Mouse (Mus musculus) liver, embryonic 14.5 days (tissue): ENCODE measurements around the gene Ppm1a. TPM values are rescaled to one million over a fixed set of nuclear protein-coding genes. Genes with fewer than 3 reads are reported as not detected.

Experiments
- ATAC-seq: fragments of 200-750 bp; cut with Nextera tagmentation; 2 replicates; pipeline ENCODE4 v1.8.0; 2017; ENCODE audit warnings: moderate number of reproducible peaks, mild to moderate bottlenecking, moderate library complexity; ENCODE audit not compliant: insufficient read depth
- DNase-seq, 3 experiments: peaks; one replicate each; pipeline ENCODE4 v3.0.0-alpha.2; 2012 to 2013; ENCODE audit warnings: low read depth in 3 of 3, low spot score in 3 of 3
- H3K27ac ChIP-seq: fragments of 300-500 bp; sonication (generic); 2 replicates; pipeline ENCODE4 v1.5.1; 2014; ENCODE audit warnings: moderate library complexity, mild to moderate bottlenecking, control low read depth, inconsistent platforms
- H3K27me3 ChIP-seq: fragments of 300-500 bp; sonication (generic); 2 replicates; pipeline ENCODE4 v1.6.1; 2014; ENCODE audit warnings: mild to moderate bottlenecking, low read length, moderate library complexity; ENCODE audit not compliant: control insufficient read depth, insufficient read depth
- H3K36me3 ChIP-seq: fragments of 300-500 bp; sonication (generic); replicated peaks from 2 replicates; pipeline ENCODE4 v1.6.1; 2014; ENCODE audit warnings: low read depth; ENCODE audit not compliant: control insufficient read depth, insufficient read depth
- H3K4me1 ChIP-seq, 2 experiments: fragments of 200-500 bp in 1 of 2; fragments of 300-500 bp in 1 of 2; sonication (generic) in 1 of 2; replicated peaks; 2 replicates each; pipeline ENCODE4 v1.6.1; 2012 to 2014; ENCODE audit warnings: antibody characterized with exemption in 1 of 2, inconsistent platforms in 1 of 2, low read length in 1 of 2; ENCODE audit not compliant: control insufficient read depth in 2 of 2, insufficient read depth in 2 of 2
- H3K4me2 ChIP-seq: fragments of 300-500 bp; sonication (generic); 2 replicates; pipeline ENCODE4 v1.6.1; 2014; ENCODE audit warnings: low read depth, mild to moderate bottlenecking, control low read depth, moderate library complexity
- H3K4me3 ChIP-seq, 2 experiments: fragments of 200-500 bp in 1 of 2; fragments of 300-500 bp in 1 of 2; sonication (generic) in 1 of 2; 2 replicates each; pipeline ENCODE4 v1.5.1; 2012 to 2014; ENCODE audit warnings: low read depth in 2 of 2, low read length in 2 of 2, mild to moderate bottlenecking in 2 of 2, control low read depth in 1 of 2, inconsistent platforms in 1 of 2, moderate library complexity in 1 of 2; ENCODE audit not compliant: insufficient read depth in 1 of 2
- H3K9ac ChIP-seq: fragments of 300-500 bp; sonication (generic); replicated peaks from 2 replicates; pipeline ENCODE4 v1.6.1; 2014; ENCODE audit warnings: mild to moderate bottlenecking, control low read depth, moderate library complexity
- H3K9me3 ChIP-seq: fragments of 300-500 bp; sonication (generic); 2 replicates; pipeline ENCODE4 v1.6.1; 2016; ENCODE audit warnings: low read length, mixed read lengths; ENCODE audit not compliant: control insufficient read depth
- CTCF ChIP-seq: IDR thresholded peaks from 2 replicates; pipeline ENCODE4 v1.5.1; 2016; ENCODE audit warnings: antibody characterized with exemption, low read depth, control low read depth
- EP300 ChIP-seq: IDR thresholded peaks from 2 replicates; pipeline ENCODE4 v1.6.1; 2016; ENCODE audit warnings: antibody characterized with exemption, low read depth
- WGBS: fragments of 180-500 bp; shearing (Covaris S2); extraction: QIAGEN DNeasy Blood & Tissue Kit; methylation state at CpG from one replicate; pipeline ENCODE4 v1.1.7; 2014; ENCODE audit not compliant: insufficient replicate concordance; 5-methylcytosine and 5-hydroxymethylcytosine counted together
- polyA plus RNA-seq, 2 experiments: library from polyadenylated mRNA; depleted of rRNA in 1 of 2; stranded (reverse) in 1 of 2; unstranded in 1 of 2; fragments of >200 nt; fragmentation: Nextera tagmentation in 1 of 2; extraction: Ambion mirVana in 1 of 2; gene quantifications; 2 replicates each; pipeline versions ENCODE4 v1.2.1 to v1.2.3; 2012 to 2014

Ppm1a gene
- polyA plus RNA-seq, 2 experiments: 34.1 to 37.5 TPM

DNA sequence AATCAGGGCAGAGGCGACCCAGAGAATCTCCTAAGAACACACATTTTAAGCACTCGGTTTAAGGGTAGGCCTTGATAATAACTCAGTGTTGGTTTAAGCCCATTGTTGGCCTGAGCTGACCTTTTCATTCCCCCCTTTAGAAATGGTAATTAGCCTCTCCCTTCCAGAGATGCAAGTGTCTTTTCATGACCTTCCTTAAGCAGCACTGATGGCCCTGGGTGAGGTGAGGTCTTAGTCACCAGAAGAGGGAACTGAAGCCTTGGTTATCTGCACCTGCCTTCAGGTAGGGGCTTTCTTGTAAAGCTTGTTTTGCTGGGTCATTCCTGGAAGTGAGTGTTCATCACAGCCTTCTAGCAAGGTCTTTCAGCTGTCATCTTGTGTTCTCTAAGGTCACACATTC lies 23.1 kb upstream of the Ppm1a start:
- ATAC-seq: no peak
- WGBS: 65% methylated on average over 2 of the region's 2 CpGs

DNA sequence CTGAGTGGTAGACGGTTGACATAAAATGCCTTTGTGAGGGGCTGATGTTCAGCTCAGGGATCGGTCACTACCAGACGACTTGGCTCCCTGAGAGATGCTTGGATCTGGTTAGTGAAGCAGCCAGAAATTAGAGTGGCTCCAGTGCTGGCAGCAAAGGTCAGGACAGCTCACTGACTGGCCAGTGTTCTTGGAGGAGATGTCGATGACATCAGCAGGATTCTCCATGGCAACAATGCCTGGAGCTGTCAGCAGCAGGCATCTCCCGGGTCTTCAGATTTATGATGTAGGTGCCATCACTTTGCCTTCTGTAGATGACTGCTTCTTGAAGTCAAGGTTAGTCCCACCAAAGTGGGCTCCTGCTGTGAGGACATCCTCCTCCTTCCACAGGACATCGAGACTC lies 16.1 kb upstream of the Ppm1a start:
- Histone ChIP-seq H3K9me3 (no peaks in the 10 kb centered on the region), H3K27me3 (no peaks in the 10 kb centered on the region), H3K36me3 (no peaks in the 10 kb centered on the region), H3K4me1 (peaks cover 0 to 4% of the 10 kb centered on the region in 2 experiments; a peak in 1 of 4 replicates), H3K4me3 (no peak overlapping the region), H3K9ac (no peak overlapping the region), H3K27ac (no peak overlapping the region), H3K4me2 (no peak overlapping the region)
- DNase-seq: no peak
- WGBS: 69% methylated on average over 6 of the region's 6 CpGs
- TF ChIP-seq EP300 (no peak), CTCF (no peak)
- ATAC-seq: no peak

More for the DNA sequence above, 23.1 kb upstream of the Ppm1a start:
- Histone ChIP-seq H3K9me3 (no peaks in the 10 kb centered on the region), H3K27me3 (no peaks in the 10 kb centered on the region), H3K36me3 (no peaks in the 10 kb centered on the region), H3K27ac (no peak overlapping the region), H3K4me2 (no peak overlapping the region), H3K9ac (no peak overlapping the region), H3K4me1 (no peaks in the 10 kb centered on the region), H3K4me3 (no peak overlapping the region)
- no peak for DNase-seq
- TF ChIP-seq EP300 (no peak), CTCF (no peak)

DNA sequence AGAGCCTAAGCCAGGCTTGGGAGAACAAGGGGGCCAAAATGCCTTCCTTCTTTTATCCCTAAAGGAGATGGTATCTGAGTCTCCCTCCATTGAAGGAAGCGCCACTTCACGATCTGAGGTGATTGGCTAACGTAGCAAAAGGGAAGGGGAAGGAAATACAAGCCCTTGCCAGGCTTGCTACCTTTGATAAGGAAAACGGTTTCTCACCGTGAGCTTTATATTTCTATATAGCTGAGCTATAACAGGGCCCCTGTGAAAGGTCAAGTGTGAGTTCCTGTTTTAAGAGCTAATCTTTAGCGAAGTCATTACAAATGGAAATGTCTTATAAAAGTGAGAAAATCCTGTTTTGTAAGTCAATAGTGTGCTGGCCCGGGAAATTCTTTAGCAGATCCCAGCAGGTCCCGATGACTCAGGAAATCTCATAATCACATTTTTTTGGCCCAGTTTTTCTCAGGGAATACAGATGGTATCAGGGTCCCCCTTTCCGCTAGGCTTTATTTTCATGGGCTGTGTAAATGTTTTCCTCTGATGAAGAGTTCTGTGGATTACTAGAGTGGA lies 12.4 kb upstream of the Ppm1a start:
- H3K27ac ChIP-seq: no peak overlapping the region
- TF ChIP-seq CTCF: no peak
- no peak for TF ChIP-seq EP300
- peaks cover 0 to 4% of the 10 kb centered on the region in 2 experiments; a peak in 1 of 4 replicates for H3K4me1 ChIP-seq
- H3K36me3 ChIP-seq: no peaks in the 10 kb centered on the region
- WGBS: 15% methylated on average over 9 of the region's 9 CpGs
- ATAC-seq (no peak), DNase-seq (no peak)
- no peaks in the 10 kb centered on the region for H3K9me3 ChIP-seq
- H3K9ac ChIP-seq: no peak overlapping the region
- no peak overlapping the region for H3K4me3 ChIP-seq
- no peak overlapping the region; the same call in 1 of the 2 replicates for H3K4me2 ChIP-seq
- no peaks in the 10 kb centered on the region for H3K27me3 ChIP-seq

DNA sequence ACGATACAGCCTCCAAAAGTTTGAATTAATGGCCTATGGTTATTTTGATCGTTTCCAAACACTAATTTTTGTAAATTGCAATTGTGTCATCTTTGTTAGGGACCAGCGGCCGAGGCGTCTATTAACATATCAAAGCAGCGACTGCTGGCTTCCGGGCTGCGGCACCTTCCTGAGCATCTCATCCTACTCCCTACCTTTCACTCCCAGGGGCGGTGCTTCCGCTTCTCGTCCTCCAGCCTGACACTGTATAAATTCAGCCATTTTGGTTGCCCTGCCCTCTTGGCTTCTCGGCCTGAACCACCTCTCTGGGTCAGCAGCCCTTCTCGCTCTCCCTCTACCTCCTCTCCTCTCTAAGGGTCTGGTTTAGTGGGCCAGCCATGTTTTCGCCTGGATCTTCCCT lies 11.8 kb upstream of the Ppm1a start:
- Histone ChIP-seq H3K9ac (no peak overlapping the region), H3K36me3 (no peaks in the 10 kb centered on the region), H3K27me3 (no peaks in the 10 kb centered on the region), H3K9me3 (no peaks in the 10 kb centered on the region), H3K27ac (no peak overlapping the region), H3K4me2 (no peak overlapping the region), H3K4me3 (no peak overlapping the region), H3K4me1 (peaks cover 0 to 4% of the 10 kb centered on the region in 2 experiments; a peak in 1 of 4 replicates)
- TF ChIP-seq EP300 (no peak), CTCF (no peak)
- DNase-seq (no peak), ATAC-seq (no peak)
- WGBS: 60% methylated on average over 14 of the region's 14 CpGs

DNA sequence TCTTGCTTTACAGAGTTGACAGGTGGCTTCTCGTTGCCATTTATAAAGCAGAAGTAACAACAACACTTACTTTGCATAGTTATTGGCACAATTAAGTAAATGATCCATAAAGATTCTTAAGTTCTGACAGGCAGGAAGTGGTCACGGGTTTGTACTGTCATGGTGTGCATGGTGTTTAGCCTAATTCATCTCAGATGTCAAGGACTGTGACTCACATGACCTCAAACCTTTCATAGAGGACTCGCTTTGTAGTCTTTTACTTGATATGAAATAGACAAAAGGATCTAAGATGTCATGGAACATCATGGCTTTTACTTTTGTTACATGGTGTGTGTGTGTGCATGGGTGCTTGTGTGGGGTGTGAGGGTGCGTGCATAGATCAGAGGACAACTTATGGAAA lies 8.9 kb upstream of the Ppm1a start:
- Histone ChIP-seq H3K4me1 (peaks cover 0 to 4% of the 10 kb centered on the region in 2 experiments; a peak in 1 of 4 replicates), H3K27ac (no peak overlapping the region), H3K36me3 (no peaks in the 10 kb centered on the region), H3K4me2 (no peak overlapping the region), H3K4me3 (no peak overlapping the region), H3K27me3 (no peaks in the 10 kb centered on the region), H3K9ac (no peak overlapping the region), H3K9me3 (no peaks in the 10 kb centered on the region)
- 53% methylated on average over 4 of the region's 4 CpGs for WGBS
- ATAC-seq (no peak), DNase-seq (no peak)
- TF ChIP-seq CTCF (no peak), EP300 (no peak)
